Mouse (Mus musculus) layer of hippocampus, postnatal 36 days (tissue): ENCODE measurements around the gene Map3k9. TPM values are rescaled to one million over a fixed set of nuclear protein-coding genes. Genes with fewer than 3 reads are reported as not detected.
A peak's percentile ranks its signal among the peaks of the same experiment; 100 is the strongest.

Experiments used
- DNase-seq, 2 experiments: peaks; one replicate each; pipeline ENCODE4 v3.0.0; 2022
- total RNA-seq, 2 experiments: library from RNA; stranded (reverse); gene quantifications; 2 replicates each; pipeline ENCODE4 v1.2.3; 2021

The Map3k9 gene
- total RNA-seq, 2 experiments from 2014 or later, result 29.6 to 33.0 TPM

GRCm38 (mm10) chr12:81783301-81783700, 2.3 kb upstream of the Map3k9 start:
- DNase-seq, result no peak

GRCm38 (mm10) chr12:81782606-81783005, 1.6 kb upstream of the Map3k9 start:
- no peak for DNase-seq

- DNase-seq, result peak in 1 of 2 experiments; percentile 21
Observed at GRCm38 (mm10) chr12:81780271-81781093, 493 bp downstream of the Map3k9 start.

GRCm38 (mm10) chr12:81779831-81780230, 1.1 kb downstream of the Map3k9 start:
- DNase-seq, result no peak

- DNase-seq, result no peak
Observed at GRCm38 (mm10) chr12:81776191-81776590, 4.8 kb downstream of the Map3k9 start.

- no peak for DNase-seq
Observed at GRCm38 (mm10) chr12:81775641-81776040, 5.3 kb downstream of the Map3k9 start.

GRCm38 (mm10) chr12:81774186-81774585, 6.8 kb downstream of the Map3k9 start:
- DNase-seq, result no peak

- no peak for DNase-seq
Observed at GRCm38 (mm10) chr12:81769458-81769857, 11.5 kb downstream of the Map3k9 start.

GRCm38 (mm10) chr12:81765386-81765785, 15.6 kb downstream of the Map3k9 start:
- DNase-seq, result no peak

GRCm38 (mm10) chr12:81764370-81764769, 16.6 kb downstream of the Map3k9 start:
- DNase-seq, result no peak

- DNase-seq, result peak in 1 of 2 experiments; percentile 21
Observed at GRCm38 (mm10) chr12:81754651-81755050, 26.3 kb downstream of the Map3k9 start.

GRCm38 (mm10) chr12:81751116-81751515, 29.9 kb downstream of the Map3k9 start:
- DNase-seq, result no peak

GRCm38 (mm10) chr12:81748918-81749317, 32.1 kb downstream of the Map3k9 start:
- no peak for DNase-seq

GRCm38 (mm10) chr12:81748021-81748576, 32.9 kb downstream of the Map3k9 start:
- no peak for DNase-seq

- DNase-seq, result no peak
Observed at GRCm38 (mm10) chr12:81746400-81747024, 34.5 kb downstream of the Map3k9 start.

- DNase-seq, result no peak
Observed at GRCm38 (mm10) chr12:81735246-81736070, 45.5 kb downstream of the Map3k9 start.

GRCm38 (mm10) chr12:81726246-81726822, 54.6 kb downstream of the Map3k9 start:
- DNase-seq, result no peak

- no peak for DNase-seq
Observed at GRCm38 (mm10) chr12:81724776-81725175, 56.2 kb downstream of the Map3k9 start.

- DNase-seq, result no peak
Observed at GRCm38 (mm10) chr12:81723375-81723774, 57.6 kb downstream of the Map3k9 start.

- no peak for DNase-seq
Observed at GRCm38 (mm10) chr12:81719715-81720114, 61.3 kb downstream of the Map3k9 start.

- DNase-seq, result no peak
Observed at GRCm38 (mm10) chr12:81719161-81719560, 61.8 kb downstream of the Map3k9 start.

- no peak for DNase-seq
Observed at GRCm38 (mm10) chr12:81712618-81713017, 68.4 kb downstream of the Map3k9 start.
